Mouse (Mus musculus): ENCODE data around the gene Ackr3.

- TF ChIP-seq CTCF (IDR thresholded peaks at IDR 0.05; ENCODE audit: control insufficient read depth, insufficient read depth, insufficient replicate concordance, low read depth, low read length) (no peak), POLR2A (IDR thresholded peaks at IDR 0.05; ENCODE audit: control insufficient read depth, low read depth, low read length) (no peak)
Observed at GRCm38 (mm10) chr1:90221811-90222361, 18.1 kb downstream of the Ackr3 start.
